Mouse (Mus musculus) lung, postnatal 0 days (tissue): ENCODE data around the gene Car5a. TPM values are rescaled to one million over a fixed set of nuclear protein-coding genes. Genes with fewer than 3 reads are reported as not detected.

Experiments
- ATAC-seq: fragments of 200-750 bp; cut with Nextera tagmentation; 2 replicates; pipeline ENCODE4 v1.8.0; 2017; ENCODE audit warnings: moderate library complexity
- DNase-seq: peaks from one replicate; pipeline ENCODE4 v3.0.0-alpha.2; 2016; ENCODE audit warnings: low spot score
- H3K27ac ChIP-seq: fragments of 300-500 bp; sonication (generic); 2 replicates; pipeline ENCODE4 v1.5.1; 2014; ENCODE audit warnings: antibody characterized with exemption, mild to moderate bottlenecking, low read length, mixed read lengths
- H3K27me3 ChIP-seq: fragments of 300-500 bp; sonication (generic); replicated peaks from 2 replicates; pipeline ENCODE4 v1.6.1; 2014; ENCODE audit warnings: low read length, mixed read lengths; ENCODE audit not compliant: insufficient read depth
- H3K36me3 ChIP-seq: fragments of 300-500 bp; sonication (generic); 2 replicates; pipeline ENCODE4 v1.6.1; 2014; ENCODE audit warnings: low read length, mixed read lengths; ENCODE audit not compliant: insufficient read depth
- H3K4me1 ChIP-seq: fragments of 300-500 bp; sonication (generic); 2 replicates; pipeline ENCODE4 v1.6.1; 2014; ENCODE audit warnings: antibody characterized with exemption, low read depth, low read length, mixed read lengths; ENCODE audit not compliant: insufficient read depth
- H3K4me2 ChIP-seq: fragments of 300-500 bp; sonication (generic); replicated peaks from 2 replicates; pipeline ENCODE4 v1.6.1; 2014; ENCODE audit warnings: low read depth, mild to moderate bottlenecking, low read length, moderate library complexity, mixed read lengths
- H3K4me3 ChIP-seq: fragments of 300-500 bp; sonication (generic); 2 replicates; pipeline ENCODE4 v1.5.1; 2014; ENCODE audit warnings: low read depth, low read length
- H3K9ac ChIP-seq: fragments of 300-500 bp; sonication (generic); replicated peaks from 2 replicates; pipeline ENCODE4 v1.6.1; 2014; ENCODE audit warnings: low read depth, mild to moderate bottlenecking
- H3K9me3 ChIP-seq: fragments of 300-500 bp; sonication (generic); 2 replicates; pipeline ENCODE4 v1.6.1; 2016; ENCODE audit warnings: low read length, mixed read lengths
- CTCF ChIP-seq: IDR thresholded peaks from 2 replicates; pipeline ENCODE4 v1.5.1; 2016; ENCODE audit warnings: antibody characterized with exemption, mild to moderate bottlenecking
- EP300 ChIP-seq: IDR thresholded peaks from 2 replicates; pipeline ENCODE4 v1.6.1; 2016; ENCODE audit warnings: antibody characterized with exemption, mild to moderate bottlenecking, control low read depth
- WGBS: fragments of 180-500 bp; shearing (Covaris S2); extraction: QIAGEN DNeasy Blood & Tissue Kit; methylation state at CpG from one replicate; pipeline ENCODE4 v1.1.7; 2014; 5-methylcytosine and 5-hydroxymethylcytosine counted together
- polyA plus RNA-seq: library from polyadenylated mRNA; unstranded; fragments of >200 nt; fragmentation: Nextera tagmentation; extraction: Ambion mirVana; gene quantifications from 2 replicates; pipeline ENCODE4 v1.2.1, GENCODE M21; 2015

Gene Car5a
- polyA plus RNA-seq, 1 experiment from 2014 or later: 0.61 TPM

DNA sequence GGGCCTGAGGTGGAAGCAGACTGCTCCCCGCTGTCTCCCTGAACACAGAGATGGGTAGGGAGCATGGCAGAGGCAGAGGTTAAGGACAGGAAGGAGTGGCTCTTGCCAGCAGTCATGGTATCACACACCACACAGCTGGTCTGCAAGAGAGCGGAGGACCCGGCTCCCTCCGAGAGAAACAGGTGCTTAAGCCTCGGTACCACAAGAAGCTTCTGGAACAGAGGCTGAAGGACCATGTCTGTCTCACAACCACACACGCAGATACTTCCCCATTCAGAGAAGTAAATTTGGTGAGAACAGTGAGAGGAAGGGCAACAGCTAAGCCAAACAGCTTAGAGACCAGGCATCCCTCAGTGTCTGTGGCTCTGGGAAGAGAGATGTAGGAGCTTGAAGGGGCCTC, 33.3 kb downstream of the Car5a start:
- Histone ChIP-seq H3K27me3 (no peaks in the 10 kb centered on the region), H3K4me1 (peaks cover 14% of the 10 kb centered on the region), H3K36me3 (no peaks in the 10 kb centered on the region), H3K9me3 (no peaks in the 10 kb centered on the region), H3K27ac (no peak overlapping the region), H3K4me3 (no peak overlapping the region), H3K9ac (no peak overlapping the region), H3K4me2 (no peak overlapping the region)
- TF ChIP-seq EP300: no peak
- DNase-seq (no peak), ATAC-seq (no peak)
- WGBS: 82% methylated on average over 6 of the region's 6 CpGs

DNA sequence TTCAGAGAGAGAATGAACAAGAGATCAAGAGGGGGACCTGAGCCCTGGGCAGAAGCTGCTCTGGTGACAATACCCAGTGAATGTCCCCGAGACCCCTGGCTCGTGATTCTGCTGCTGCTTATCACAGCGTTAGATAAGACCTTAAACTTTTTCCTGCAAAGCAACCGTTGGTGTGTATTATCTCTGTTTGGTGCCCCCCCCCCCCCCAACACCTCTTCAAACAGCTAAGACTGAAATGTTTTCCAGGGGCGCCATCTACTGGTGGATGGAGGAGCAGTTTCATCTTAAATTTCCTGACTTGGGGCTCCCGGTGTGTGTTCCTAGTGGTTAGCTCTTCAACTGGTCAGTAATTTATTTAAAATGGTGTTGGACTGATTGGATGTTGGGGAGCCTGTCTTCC, 35.0 kb downstream of the Car5a start:
- DNase-seq (peak; percentile 71), ATAC-seq (no peak)
- peaks cover 19% of the 10 kb centered on the region for H3K4me1 ChIP-seq
- no peak overlapping the region for H3K4me3 ChIP-seq
- 5% methylated on average over 6 of the region's 6 CpGs for WGBS
- no peaks in the 10 kb centered on the region for H3K9me3 ChIP-seq
- no peak overlapping the region for H3K4me2 ChIP-seq
- no peaks in the 10 kb centered on the region for H3K36me3 ChIP-seq
- no peak overlapping the region for H3K27ac ChIP-seq
- no peak for TF ChIP-seq EP300
- TF ChIP-seq CTCF: peak; percentile 82
- H3K27me3 ChIP-seq: no peaks in the 10 kb centered on the region
- H3K9ac ChIP-seq: no peak overlapping the region

DNA sequence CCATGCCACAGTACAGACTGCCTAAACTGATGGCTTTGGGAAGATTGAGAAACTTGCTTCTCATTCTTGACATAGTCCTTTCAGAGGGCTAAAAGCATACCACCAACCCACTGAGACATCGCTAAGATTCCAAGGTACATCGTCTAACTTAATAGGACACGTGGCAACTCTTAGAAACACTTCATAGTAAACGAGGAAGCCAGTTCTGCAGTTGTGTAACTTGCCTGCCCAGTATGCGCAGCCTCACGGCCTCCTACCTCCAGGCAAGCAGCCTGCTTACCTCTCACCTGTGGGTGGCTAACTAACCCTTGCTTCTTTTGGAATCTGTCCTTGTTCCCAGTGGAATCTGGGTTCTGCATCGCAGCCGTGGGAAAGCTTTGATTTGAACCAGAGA, 35.6 kb downstream of the Car5a start:
- Histone ChIP-seq H3K4me2 (no peak overlapping the region), H3K27me3 (no peaks in the 10 kb centered on the region), H3K36me3 (no peaks in the 10 kb centered on the region), H3K4me3 (no peak overlapping the region), H3K4me1 (peaks cover 19% of the 10 kb centered on the region), H3K27ac (no peak overlapping the region), H3K9me3 (no peaks in the 10 kb centered on the region), H3K9ac (no peak overlapping the region)
- ATAC-seq (peak; percentile 23), DNase-seq (peak; percentile 75)
- WGBS: 47% methylated on average over 8 of the region's 8 CpGs
- no peak for TF ChIP-seq EP300
- no peak; the same call in 1 of the 2 replicates for TF ChIP-seq CTCF

DNA sequence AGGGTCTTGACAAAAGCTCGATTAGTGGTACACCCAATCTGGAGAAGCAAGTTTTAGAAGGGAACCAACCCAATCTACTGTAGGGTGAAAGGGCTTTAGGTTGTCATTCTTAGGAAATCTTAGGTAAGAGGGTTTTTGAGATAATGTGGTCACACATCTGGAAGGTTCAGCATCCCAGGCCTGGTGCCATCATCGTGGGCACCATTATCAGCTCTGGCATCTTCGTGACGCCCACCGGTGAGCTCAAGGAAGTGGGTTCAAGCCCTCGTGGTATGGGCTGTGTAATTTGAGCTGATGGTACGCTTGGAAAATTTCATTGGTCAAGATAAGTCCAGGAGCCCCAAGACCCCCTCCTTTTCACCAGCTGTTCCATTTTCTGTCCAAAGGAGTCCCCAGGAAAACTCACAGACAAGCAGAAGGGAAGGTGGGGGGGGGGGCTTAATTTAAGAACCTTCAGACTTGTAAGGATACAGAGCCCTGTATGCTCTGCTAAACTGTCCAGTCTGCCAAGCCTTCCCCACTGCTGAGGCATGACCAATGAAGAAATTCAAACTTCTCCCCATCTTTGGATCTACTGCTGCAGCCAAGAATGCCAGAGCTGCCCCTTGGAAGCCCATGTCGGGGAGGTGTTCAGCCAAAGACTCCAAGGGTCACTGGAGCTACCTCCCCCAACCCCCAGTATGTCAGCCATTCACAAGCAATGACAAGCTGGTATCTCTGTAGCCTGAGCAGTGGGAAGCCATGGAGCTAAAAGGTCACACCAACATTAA, 36.1 kb downstream of the Car5a start:
- Histone ChIP-seq H3K36me3 (no peaks in the 10 kb centered on the region), H3K9ac (no peak overlapping the region), H3K27me3 (no peaks in the 10 kb centered on the region), H3K4me1 (peaks cover 19% of the 10 kb centered on the region), H3K4me3 (no peak overlapping the region), H3K4me2 (no peak overlapping the region), H3K27ac (no peak overlapping the region), H3K9me3 (no peaks in the 10 kb centered on the region)
- ATAC-seq (no peak), DNase-seq (no peak)
- TF ChIP-seq EP300: no peak
- TF ChIP-seq CTCF: no peak
- WGBS: 30% methylated on average over 8 of the region's 8 CpGs

DNA sequence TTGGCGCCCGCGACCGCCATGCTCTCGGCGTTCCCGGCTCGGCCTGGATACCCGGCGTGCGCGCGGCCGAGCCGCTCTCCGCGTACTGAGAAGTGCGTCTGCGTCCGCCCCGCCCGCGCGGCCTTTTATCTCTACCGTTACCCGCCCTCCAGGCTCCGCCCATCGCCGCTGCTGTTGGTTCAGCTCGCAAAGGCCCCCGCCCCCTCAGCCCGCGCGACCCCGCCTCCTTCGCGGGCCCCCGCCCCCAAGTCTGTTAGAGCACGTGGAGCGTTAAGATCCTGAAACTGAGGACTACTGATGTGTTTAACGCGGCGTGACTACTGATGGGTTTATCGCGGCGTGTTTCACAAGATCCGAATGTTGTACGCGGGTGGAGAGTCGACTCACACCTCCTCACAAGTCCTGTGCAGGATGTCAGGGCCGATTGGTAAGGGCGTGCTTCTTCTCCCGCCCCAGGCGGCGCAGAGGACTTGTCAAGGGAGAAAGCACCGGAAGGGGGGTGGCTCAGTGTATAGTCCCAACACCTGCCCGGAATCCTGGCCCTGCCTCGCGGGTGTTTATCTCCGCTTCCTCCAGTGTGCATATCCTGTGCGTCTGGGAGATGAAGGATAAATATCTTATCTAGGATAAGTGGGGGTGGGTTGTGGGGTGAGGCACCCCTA, 37.0 kb downstream of the Car5a start, which contains the start of gene Slc7a5:
Gene Slc7a5 (minus strand): TSS at position 108 of the 662 bp plus-strand sequence.
- TF ChIP-seq CTCF (no peak), EP300 (no peak)
- Histone ChIP-seq H3K27ac (no peak within 1 kb of the TSS), H3K36me3 (no peaks in the 10 kb centered on the region), H3K27me3 (no peaks in the 10 kb centered on the region), H3K4me1 (peaks cover 19% of the 10 kb centered on the region), H3K4me3 (peak within 1 kb of the TSS; percentile 67), H3K9ac (0 out of 2 replicates have a peak within 1 kb of the TSS, but pooled peaks have one; percentile 8), H3K4me2 (peak within 1 kb of the TSS; percentile 98), H3K9me3 (no peaks in the 10 kb centered on the region)
- DNase-seq (peak; percentile 98), ATAC-seq (peak; percentile 94)
- under 1% methylated on average over 61 of the region's 61 CpGs for WGBS

DNA sequence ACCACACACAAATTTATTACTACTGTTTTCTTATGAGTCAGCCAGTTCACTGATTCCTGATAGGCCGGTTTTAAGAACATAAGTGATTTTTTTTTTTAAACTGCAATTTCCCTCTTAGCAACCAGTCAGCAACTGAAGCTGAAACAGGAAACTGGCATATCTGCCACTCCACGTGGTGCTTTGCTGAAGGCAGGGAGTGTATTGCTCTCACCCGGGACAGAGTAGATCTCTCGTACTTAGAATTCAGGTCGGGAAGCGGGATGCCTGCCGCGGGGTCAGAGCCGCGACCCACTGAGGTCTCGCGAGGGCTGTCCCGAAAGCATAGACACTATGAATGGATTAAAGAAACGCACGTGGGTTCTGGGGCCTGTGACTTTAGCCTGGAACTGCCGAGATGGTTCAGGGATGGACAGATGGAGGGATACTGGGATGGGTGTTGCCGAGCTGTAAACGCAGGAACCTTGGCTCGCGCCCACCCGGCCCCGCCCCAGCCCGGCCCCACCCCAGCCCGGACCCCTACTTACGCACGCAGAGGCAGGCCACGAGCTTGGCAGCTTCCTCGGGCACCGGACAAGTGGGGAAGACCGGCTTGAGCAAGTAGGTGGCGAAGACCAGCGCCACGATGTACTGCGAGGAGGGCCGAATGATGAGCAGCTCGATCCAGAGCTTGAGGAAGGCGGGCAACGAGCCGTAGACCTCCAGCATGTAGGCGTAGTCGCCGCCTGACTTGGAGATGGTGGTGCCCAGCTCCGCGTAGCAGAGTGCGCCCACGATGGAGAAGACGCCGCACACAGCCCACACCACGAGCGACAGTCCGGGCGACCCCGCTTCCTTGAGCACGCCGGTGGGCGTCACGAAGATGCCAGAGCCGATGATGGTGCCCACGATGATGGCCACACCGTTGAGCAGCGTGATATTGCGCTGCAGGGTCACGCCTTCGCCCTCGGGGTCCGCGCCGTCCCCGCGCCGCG, 37.9 kb downstream of the Car5a start:
- DNase-seq: peak; percentile 84
- Histone ChIP-seq H3K9ac (0 out of 2 replicates have a peak overlapping the region, but pooled peaks have one; percentile 8), H3K27ac (no peak overlapping the region)

More for the DNA sequence above, 37.9 kb downstream of the Car5a start:
- peak overlapping the region; percentile 67 for H3K4me3 ChIP-seq
- no peaks in the 10 kb centered on the region for H3K9me3 ChIP-seq
- peak overlapping the region; percentile 98 for H3K4me2 ChIP-seq
- no peak for TF ChIP-seq CTCF
- no peak for TF ChIP-seq EP300
- H3K36me3 ChIP-seq: no peaks in the 10 kb centered on the region
- H3K27me3 ChIP-seq: no peaks in the 10 kb centered on the region
- ATAC-seq: peak; percentile 6
- WGBS: 1% methylated on average over 61 of the region's 72 CpGs
- peaks cover 19% of the 10 kb centered on the region for H3K4me1 ChIP-seq
